Mouse (Mus musculus) cortical plate, adult 2 months (tissue): ENCODE results near the gene Ptpra. TPM values are rescaled to one million over a fixed set of nuclear protein-coding genes. Genes with fewer than 3 reads are reported as not detected.
"Not testable (repeated sequence)": the region's sequence is repeated elsewhere in the genome, so short reads cannot be mapped to it uniquely, and the experiment has no call there.

Experiments
- H3K27ac ChIP-seq: fragments of 200-500 bp; 2 replicates; pipeline ENCODE4 v1.5.1; 2012; ENCODE audit warnings: low read length, control low read depth, inconsistent platforms; ENCODE audit not compliant: insufficient read depth
- H3K4me1 ChIP-seq: fragments of 200-500 bp; 2 replicates; pipeline ENCODE4 v1.6.1; 2011; ENCODE audit warnings: low read length; ENCODE audit not compliant: control insufficient read depth, insufficient read depth
- H3K4me3 ChIP-seq: fragments of 200-500 bp; 2 replicates; pipeline ENCODE4 v1.5.1; 2011; ENCODE audit warnings: mild to moderate bottlenecking, low read length, control low read depth; ENCODE audit not compliant: insufficient read depth
- CTCF ChIP-seq: fragments of 200-500 bp; IDR thresholded peaks from 2 replicates; pipeline ENCODE4 v1.5.1; 2011; ENCODE audit warnings: mild to moderate bottlenecking, control low read depth, low read length; ENCODE audit not compliant: insufficient read depth; ENCODE audit errors: extremely low read depth
- POLR2A ChIP-seq: fragments of 200-500 bp; IDR thresholded peaks from 2 replicates; pipeline ENCODE4 v1.6.1; 2011; ENCODE audit warnings: mild to moderate bottlenecking, low read length, control low read depth; ENCODE audit not compliant: insufficient read depth; ENCODE audit errors: extremely low read depth
- polyA plus RNA-seq: library from polyadenylated mRNA; depleted of rRNA; stranded (reverse); fragments of >200 nt; gene quantifications from 2 replicates; pipeline ENCODE4 v1.2.3, GENCODE M21; 2012

The Ptpra gene
- polyA plus RNA-seq, 1 experiment, result 156 TPM

GRCm38 (mm10) chr2:130496037-130496436 is 46.0 kb downstream of the Ptpra start:
- Histone ChIP-seq H3K27ac (peak overlapping the region; percentile 37), H3K4me1 (peaks cover 5% of the 10 kb centered on the region), H3K4me3 (no peak overlapping the region)
- TF ChIP-seq POLR2A, result peak; percentile 41; the same call in 1 of the 2 replicates
- TF ChIP-seq CTCF, result no peak

GRCm38 (mm10) chr2:130496931-130497330 is 46.9 kb downstream of the Ptpra start:
- H3K4me1 ChIP-seq, result peaks cover 3% of the 10 kb centered on the region; the same call in 1 of the 2 replicates
- TF ChIP-seq POLR2A (no peak), CTCF (no peak)
- no peak overlapping the region for H3K4me3 ChIP-seq
- H3K27ac ChIP-seq, result peak overlapping the region; percentile 83

- Histone ChIP-seq H3K27ac (no peak overlapping the region), H3K4me1 (peaks cover 3% of the 10 kb centered on the region; the same call in 1 of the 2 replicates), H3K4me3 (no peak overlapping the region)
- no peak for TF ChIP-seq POLR2A
- no peak for TF ChIP-seq CTCF
These were observed 49.5 kb downstream of the Ptpra start for GRCm38 (mm10) chr2:130499546-130499945.

- no peak for TF ChIP-seq POLR2A
- no peak for TF ChIP-seq CTCF
- Histone ChIP-seq H3K4me1 (peaks cover 1% of the 10 kb centered on the region; the same call in 1 of the 2 replicates), H3K27ac (no peak overlapping the region), H3K4me3 (no peak overlapping the region)
These were observed 51.5 kb downstream of the Ptpra start for GRCm38 (mm10) chr2:130501556-130501955.

DNA sequence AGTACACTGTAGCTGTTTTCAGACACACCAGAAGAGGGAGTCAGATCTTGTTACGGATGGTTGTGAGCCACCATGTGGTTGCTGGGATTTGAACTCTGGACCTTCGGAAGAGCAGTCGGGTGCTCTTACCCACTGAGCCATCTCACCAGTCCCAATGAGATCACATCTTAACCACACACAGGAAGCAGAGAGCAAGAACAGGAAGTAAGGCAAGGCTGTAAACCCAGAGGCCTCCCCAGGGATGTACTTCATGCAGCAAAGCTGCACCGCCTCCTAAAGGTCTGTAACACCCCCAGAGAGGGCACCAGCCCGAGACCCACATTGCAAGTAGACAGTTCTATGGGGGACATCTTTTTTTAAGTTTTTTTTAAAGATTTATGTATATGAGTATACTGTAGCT is 61.5 kb downstream of the Ptpra start:
- H3K4me1 ChIP-seq, H3K4me3 ChIP-seq, H3K27ac ChIP-seq: not testable (repeated sequence)

DNA sequence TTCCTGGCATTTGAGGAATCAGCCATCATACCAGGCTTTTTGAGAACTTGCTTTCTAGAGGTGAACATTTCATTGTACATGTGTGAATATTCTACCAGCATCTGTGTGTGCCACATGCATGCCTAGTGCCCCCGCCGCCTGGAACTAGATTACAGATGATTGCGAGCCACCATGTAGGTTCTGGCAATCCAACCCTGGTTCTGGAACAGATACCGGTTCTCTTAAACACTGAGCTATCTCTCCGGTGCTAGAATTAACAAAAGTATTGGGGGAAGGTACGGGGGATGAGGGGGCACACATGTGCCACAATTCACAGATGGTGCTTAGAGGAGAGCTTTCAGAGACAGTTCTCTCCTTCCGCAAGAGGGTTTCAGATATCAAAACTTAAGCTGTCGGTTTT is 63.8 kb downstream of the Ptpra start:
- Histone ChIP-seq H3K4me1 (peaks cover 2% of the 10 kb centered on the region; the same call in 1 of the 2 replicates), H3K4me3 (no peak overlapping the region), H3K27ac (no peak overlapping the region)
- TF ChIP-seq CTCF (no peak), POLR2A (no peak)

DNA sequence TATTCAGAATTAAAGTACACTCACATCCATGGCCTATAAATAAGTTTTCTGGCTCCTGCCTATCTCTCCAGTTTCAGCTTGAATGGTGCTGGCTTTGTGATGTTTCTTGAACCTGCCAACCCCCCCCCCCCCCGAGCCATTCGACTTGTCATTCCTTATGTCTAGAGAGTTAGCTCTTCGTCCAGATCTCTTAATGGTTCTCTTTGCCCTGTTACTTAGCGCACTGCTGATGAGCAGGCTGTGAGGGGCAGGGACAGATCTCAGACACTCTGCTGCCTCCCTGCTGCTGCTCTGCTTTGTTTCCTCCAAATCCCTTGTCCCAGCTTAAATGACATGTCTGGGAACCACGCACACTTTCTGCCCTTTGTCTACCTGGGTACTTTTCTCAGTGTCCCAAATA is 65.7 kb downstream of the Ptpra start:
- Histone ChIP-seq H3K27ac (no peak overlapping the region), H3K4me3 (no peak overlapping the region)
- TF ChIP-seq CTCF, result no peak
- TF ChIP-seq POLR2A, result no peak

DNA sequence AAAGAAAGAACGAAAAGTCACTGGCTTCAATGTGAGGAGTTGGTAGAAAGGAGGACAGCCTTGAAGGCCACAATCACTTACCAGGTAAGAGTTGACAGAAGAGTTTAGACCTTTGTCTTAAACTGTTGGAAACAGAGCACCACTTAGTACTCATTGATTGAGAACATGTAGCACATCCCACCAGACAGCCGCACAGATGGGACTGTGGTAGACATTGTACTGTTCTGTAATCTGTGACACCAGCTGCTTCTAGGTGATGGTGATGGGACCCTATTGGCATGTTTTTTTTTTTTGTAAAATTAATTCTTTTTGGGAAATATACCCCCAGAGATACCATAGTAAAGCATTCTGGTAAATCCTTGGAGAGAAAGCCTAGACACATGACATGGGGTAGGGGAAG is 71.8 kb downstream of the Ptpra start:
- Histone ChIP-seq H3K4me1 (no peaks in the 10 kb centered on the region), H3K4me3 (no peak overlapping the region), H3K27ac (no peak overlapping the region)
- TF ChIP-seq POLR2A (no peak), CTCF (no peak)

More for the DNA sequence above, 65.7 kb downstream of the Ptpra start:
- peaks cover 2% of the 10 kb centered on the region; the same call in 1 of the 2 replicates for H3K4me1 ChIP-seq

- not testable (repeated sequence) for H3K4me3 ChIP-seq, H3K27ac ChIP-seq, H3K4me1 ChIP-seq
These were observed 75.4 kb downstream of the Ptpra start for GRCm38 (mm10) chr2:130525480-130525879.

GRCm38 (mm10) chr2:130528457-130528856 is 78.4 kb downstream of the Ptpra start:
- TF ChIP-seq POLR2A, result no peak
- no peak overlapping the region for H3K4me3 ChIP-seq
- no peaks in the 10 kb centered on the region for H3K4me1 ChIP-seq

GRCm38 (mm10) chr2:130529290-130529689 is 79.2 kb downstream of the Ptpra start:
- Histone ChIP-seq H3K4me1 (no peaks in the 10 kb centered on the region), H3K27ac (no peak overlapping the region), H3K4me3 (no peak overlapping the region)
- TF ChIP-seq CTCF (no peak), POLR2A (no peak)

More at GRCm38 (mm10) chr2:130528457-130528856, 78.4 kb downstream of the Ptpra start:
- H3K27ac ChIP-seq, result no peak overlapping the region
